Mouse (Mus musculus) small intestine, adult 10 weeks (tissue): ENCODE results near the gene Nkx1-1. TPM values are rescaled to one million over a fixed set of nuclear protein-coding genes. Genes with fewer than 3 reads are reported as not detected.

Experiments used
- polyA plus RNA-seq: library from polyadenylated mRNA; stranded (reverse); fragments of 350-450 nt; fragmentation: Illumina TruSeq; extraction: RNeasy Lipid Tissue Mini Kit (QIAGEN cat#74804); gene quantifications from one replicate; pipeline ENCODE4 v1.2.3, GENCODE M21; 2014; ENCODE audit warnings: low replicate concordance

The Nkx1-1 gene
- not detected for polyA plus RNA-seq

DNA sequence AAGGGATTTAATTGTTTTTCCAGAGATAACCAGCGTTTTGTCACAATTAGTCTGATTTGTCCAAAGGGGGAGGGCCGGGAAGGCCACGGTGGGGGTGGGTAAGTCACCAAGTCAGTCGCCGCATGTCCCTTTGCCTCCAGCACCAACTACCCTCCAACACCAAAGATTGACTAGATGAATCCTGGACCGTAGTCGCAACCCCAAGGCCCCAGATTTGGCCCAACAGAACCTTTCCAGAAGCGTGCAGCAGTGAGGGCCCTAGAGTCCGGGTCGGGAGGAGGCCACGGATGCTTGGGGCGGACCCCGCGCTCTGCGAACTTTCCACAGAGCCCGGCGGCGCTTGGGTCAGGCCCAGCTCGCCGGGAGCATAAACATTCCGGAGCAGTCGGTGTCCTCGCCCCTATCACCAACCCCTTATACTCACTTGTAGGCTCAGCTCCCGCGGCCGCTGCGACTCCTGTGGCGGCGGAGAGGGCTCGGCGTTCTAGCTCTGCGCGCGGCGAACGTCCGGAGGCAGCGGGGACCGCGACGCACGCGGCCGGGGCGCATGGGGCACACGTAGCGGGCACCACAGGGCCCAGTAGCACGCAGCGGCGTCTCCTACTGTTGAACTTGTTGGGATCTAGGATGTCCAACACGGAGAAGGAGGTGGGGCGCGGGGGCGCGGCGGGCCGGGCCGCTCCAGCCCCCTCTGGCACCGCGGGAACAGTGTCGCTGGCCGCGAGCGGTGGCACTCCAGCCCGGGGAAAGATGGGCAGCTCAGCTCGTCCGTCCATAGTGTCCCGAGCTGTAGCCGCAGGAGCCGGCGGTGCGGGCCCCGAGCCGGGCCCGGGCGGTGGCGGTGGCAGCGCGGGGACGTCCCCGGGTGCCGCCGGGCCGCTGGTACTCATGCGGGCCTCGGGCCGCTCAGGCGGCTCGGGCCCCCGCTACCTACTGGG lies at the start of gene Nkx1-1:
Gene Nkx1-1, minus strand, starts transcription at position 776 of the 938 bp plus-strand sequence.

Other genes starting within 250 kb of the Nkx1-1 start
- gene Spon2, start 215.5 kb downstream of the Nkx1-1 start, polyA plus RNA-seq, result not detected
- gene Ctbp1, start 159.0 kb downstream of the Nkx1-1 start, polyA plus RNA-seq, result 32.0 TPM
- gene Maea, start 98.5 kb downstream of the Nkx1-1 start, polyA plus RNA-seq, result 43.8 TPM
- 26.0 TPM for gene Uvssa, start 55.4 kb downstream of the Nkx1-1 start, polyA plus RNA-seq
- 4.5 TPM for gene Fam53a, start 195.7 kb upstream of the Nkx1-1 start, polyA plus RNA-seq
- gene Gm9903, start 195.9 kb upstream of the Nkx1-1 start, polyA plus RNA-seq, result 0.33 TPM
- gene Slbp, start 218.6 kb upstream of the Nkx1-1 start, polyA plus RNA-seq, result 160 TPM
- gene Tacc3, start 224.2 kb upstream of the Nkx1-1 start, polyA plus RNA-seq, result 54.8 TPM
- 13.1 TPM for gene Tmem129, start 224.4 kb upstream of the Nkx1-1 start, polyA plus RNA-seq